Comparison of ENCODE assay signal across 8 mouse cellular contexts in genomic region chr2:28423167-28423566, GRCm38 (mm10). TPM values are rescaled to one million over a fixed set of nuclear protein-coding genes. Genes with fewer than 3 reads are reported as not detected.
DNase-seq lines count a peak whose midpoint lies in the region; ATAC-seq and TF ChIP-seq lines count a peak whose summit lies in the region.

No protein-coding gene starts in this region.

- H3K4me3 ChIP-seq in cerebellum, adult 2 months (replicated peaks; ENCODE audit: insufficient read depth, low read depth, low read length): no peak overlapping the region
- no peak overlapping the region for H3K4me3 ChIP-seq in lung, adult 2 months (replicated peaks; ENCODE audit: extremely low read depth, low read depth, low read length)

- WGBS in cerebellum, adult 2 months: 27% methylated on average over 3 of the region's 3 CpGs
- 27% methylated on average over 3 of the region's 3 CpGs for WGBS in lung, adult 2 months

- no peak for ATAC-seq in cerebellum, adult (ENCODE audit: insufficient number of reproducible peaks, low FRiP score, low TSS enrichment)

- H3K27me3 ChIP-seq in cerebellum, adult 2 months (ENCODE audit: control insufficient read depth, insufficient read depth, low read length): no peaks in the 10 kb centered on the region

- peak; percentile 30 to 47 for DNase-seq in cerebellum, adult 2 months
- DNase-seq in lung, adult 2 months: no peak
- no peak for DNase-seq in lung, postnatal 25 days (ENCODE audit: low spot score)
- DNase-seq in brain, embryonic 14.5 days (ENCODE audit: low read depth): peak; percentile 45
- DNase-seq in kidney, postnatal 10 days: peak; percentile 79
- DNase-seq in retina, embryonic 14.5 days (ENCODE audit: low spot score): peak; percentile 71
- DNase-seq in urinary bladder, postnatal 25 days (ENCODE audit: low spot score): no peak

- peak; percentile 53; the same call in 1 of the 2 replicates for TF ChIP-seq CTCF in cerebellum, adult 2 months (IDR thresholded peaks at IDR 0.05; ENCODE audit: borderline replicate concordance, insufficient read depth, low read depth, low read length)
- peak; percentile 49 for TF ChIP-seq CTCF in lung, adult 2 months (IDR thresholded peaks at IDR 0.05; ENCODE audit: insufficient read depth, low read length)
- TF ChIP-seq CTCF in brain, embryonic 14.5 days (IDR thresholded peaks at IDR 0.05; ENCODE audit: borderline replicate concordance, extremely low read depth, insufficient read depth, insufficient read length): peak; percentile 53; the same call in 1 of the 2 replicates

- no peak for TF ChIP-seq POLR2A in cerebellum, adult 2 months (IDR thresholded peaks at IDR 0.05; ENCODE audit: borderline replicate concordance, insufficient read depth, low read length)
- TF ChIP-seq POLR2A in lung, adult 2 months (IDR thresholded peaks at IDR 0.05; ENCODE audit: borderline replicate concordance, extremely low read depth, low read depth, low read length): no peak
- TF ChIP-seq POLR2A in brain, embryonic 14.5 days (IDR thresholded peaks at IDR 0.05; ENCODE audit: borderline replicate concordance, extremely low read depth, insufficient read depth, insufficient read length, poor library complexity, severe bottlenecking): no peak

- H3K4me1 ChIP-seq in cerebellum, adult 2 months (ENCODE audit: control insufficient read depth, insufficient read depth, low read length): 0 out of 2 replicates have a peak, but pooled peaks cover 5% of the 10 kb centered on the region
- H3K4me1 ChIP-seq in lung, adult 2 months (ENCODE audit: control insufficient read depth, insufficient read depth, low read length): no peaks in the 10 kb centered on the region

- H3K27ac ChIP-seq in cerebellum, adult 2 months (ENCODE audit: insufficient read depth, low read length): no peak overlapping the region

RNA-seq across cellular contexts. Expression of gene Ppp1r26, which starts 23.4 kb away (rescaled TPM):
- 11.5 and 12.4 TPM in 2 replicates for polyA plus RNA-seq in cerebellum, adult 2 months (2012; rRNA removed)
- 6.1 TPM in 2 replicates for polyA plus RNA-seq in lung, adult 2 months (2012; rRNA removed)
- 18.9 and 28.3 TPM in 2 replicates for polyA plus RNA-seq in brain, embryonic 14.5 days (2012; rRNA removed)

RNA-seq across cellular contexts. Expression of gene 1700007K13Rik, which starts 43.0 kb away (rescaled TPM):
- polyA plus RNA-seq in cerebellum, adult 2 months (2012; rRNA removed): 4.0 TPM in 2 replicates
- 7.4 and 10.5 TPM in 2 replicates for polyA plus RNA-seq in lung, adult 2 months (2012; rRNA removed)
- polyA plus RNA-seq in brain, embryonic 14.5 days (2012; rRNA removed): 1.3 and 2.1 TPM in 2 replicates

RNA-seq across cellular contexts. Expression of gene Mrps2, which starts 44.7 kb away (rescaled TPM):
- polyA plus RNA-seq in cerebellum, adult 2 months (2012; rRNA removed): 43.2 and 44.5 TPM in 2 replicates
- polyA plus RNA-seq in lung, adult 2 months (2012; rRNA removed): 22.2 and 25.1 TPM in 2 replicates
- 50.3 and 61.5 TPM in 2 replicates for polyA plus RNA-seq in brain, embryonic 14.5 days (2012; rRNA removed)

Comparison
In these comparisons a context has a peak if more than half of its experiments do, and no peak if none do; other contexts are left out.
1. DNase-seq: peak in cerebellum, adult 2 months (2 of 2), brain, embryonic 14.5 days (single experiment), kidney, postnatal 10 days (single experiment) and retina, embryonic 14.5 days (single experiment); none in lung, adult 2 months (single experiment), lung, postnatal 25 days (single experiment) and urinary bladder, postnatal 25 days (single experiment).
2. Peak in every context shown above with its lines, with median percentiles within 50 percentile points of each other: CTCF ChIP-seq.